In the genomic region with DNA sequence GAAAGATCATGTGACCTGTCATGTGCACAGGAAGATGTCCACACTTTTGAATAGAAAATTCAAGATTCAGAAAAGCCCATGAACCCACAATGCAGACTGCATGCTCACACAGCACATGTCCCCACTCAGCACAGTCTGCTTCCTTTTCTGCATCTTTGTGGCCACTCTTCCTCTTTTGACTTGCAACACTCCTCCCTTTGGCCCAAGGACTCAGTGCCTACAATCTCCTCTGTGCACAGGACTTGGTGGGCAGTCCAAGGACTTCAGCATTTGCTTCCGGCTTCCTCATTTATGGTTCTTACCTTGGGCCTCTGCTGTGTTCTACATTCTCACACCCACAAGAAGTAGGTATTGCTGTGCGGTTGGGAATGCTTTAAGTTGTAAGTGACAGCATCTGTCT, we compare ENCODE assay signal across 25 mouse cellular contexts. TPM values are rescaled to one million over a fixed set of nuclear protein-coding genes. Genes with fewer than 3 reads are reported as not detected.
DNase-seq lines count a peak whose midpoint lies in the region; ATAC-seq lines count a peak whose summit lies in the region.
"Had no signal": no experiment of that assay in that cellular context is flagged by ENCODE, and none has a peak within 500 bp of the region (broad histone marks: within the 10 kb centered on the region; RNA-seq: fewer than 3 reads in every experiment).

No protein-coding gene starts in this region.

- H3K4me2 ChIP-seq in intestine, embryonic 16.5 days (ENCODE audit: low read depth, low read length), result no peak overlapping the region
- H3K4me2 ChIP-seq: embryonic facial prominence, embryonic 13.5 days; forebrain, embryonic 12.5 days; hindbrain, embryonic 14.5 days had no signal

- WGBS in intestine, embryonic 16.5 days, result 69% methylated on average over 2 of the region's 2 CpGs

- ATAC-seq in common myeloid progenitor, adult 5-6 weeks (replicated peaks; ENCODE audit: low read depth, poor library complexity, severe bottlenecking), result peak; percentile 76
- ATAC-seq in intestine, embryonic 16.5 days, result peak; percentile 75
- ATAC-seq: activated CD4-positive, CD25-positive, alpha-beta regulatory T cell, adult 4 months; forebrain, embryonic 16.5 days; Patski had no signal

- no peaks in the 10 kb centered on the region for H3K4me1 ChIP-seq in intestine, embryonic 16.5 days (ENCODE audit: control insufficient read depth, insufficient read depth, low read length)
- peaks cover 74% of the 10 kb centered on the region for H3K4me1 ChIP-seq in megakaryocyte, embryonic 14.5 days
- H3K4me1 ChIP-seq: embryonic facial prominence, embryonic 13.5 days; heart, embryonic 10.5 days had no signal

- peak overlapping the region; percentile 58 for H3K27ac ChIP-seq in intestine, embryonic 16.5 days (ENCODE audit: low read length)
- H3K27ac ChIP-seq: embryonic facial prominence, embryonic 13.5 days; forebrain, embryonic 12.5 days; heart, embryonic 10.5 days; hindbrain, embryonic 10.5 days; hindbrain, embryonic 14.5 days had no signal

- H3K27me3 ChIP-seq in intestine, embryonic 16.5 days (replicated peaks; ENCODE audit: control insufficient read depth, insufficient read depth, low read length), result no peaks in the 10 kb centered on the region
- no peaks in the 10 kb centered on the region for H3K27me3 ChIP-seq in megakaryocyte, embryonic 14.5 days (replicated peaks)
- H3K27me3 ChIP-seq: CH12.LX; embryonic facial prominence, embryonic 13.5 days; Patski had no signal

- peak; percentile 89 for DNase-seq in 416B (ENCODE audit: low read depth)
- no peak for DNase-seq in cerebellum, postnatal 14 days
- DNase-seq in thymus, postnatal 14 days, result no peak
- no peak for DNase-seq in layer of hippocampus, adult 8-10 months (ENCODE audit: low spot score in 2 of 2)
- no peak for DNase-seq in spleen, adult 18-20 months
- DNase-seq: adrenal gland, postnatal 14 days; cerebellum, adult 2 months; cerebellum, postnatal 10 days; gastrocnemius, postnatal 36 days; heart, postnatal 10 days had no signal

- H3K4me3 ChIP-seq in intestine, embryonic 16.5 days (ENCODE audit: low read length), result no peak overlapping the region
- peak overlapping the region; percentile 77 for H3K4me3 ChIP-seq in megakaryocyte, embryonic 14.5 days (replicated peaks)
- H3K4me3 ChIP-seq: embryonic facial prominence, embryonic 13.5 days; forebrain, embryonic 12.5 days; heart, embryonic 10.5 days; hindbrain, embryonic 10.5 days had no signal

- no peaks in the 10 kb centered on the region for H3K36me3 ChIP-seq in intestine, embryonic 16.5 days (ENCODE audit: control insufficient read depth, insufficient read depth, low read length)
- H3K36me3 ChIP-seq in megakaryocyte, embryonic 14.5 days (replicated peaks; ENCODE audit: low read length), result peaks cover 39% of the 10 kb centered on the region
- H3K36me3 ChIP-seq: embryonic facial prominence, embryonic 13.5 days; heart, embryonic 10.5 days had no signal

- no peak overlapping the region for H3K9ac ChIP-seq in intestine, embryonic 16.5 days (ENCODE audit: low read depth, low read length)
- H3K9ac ChIP-seq: embryonic facial prominence, embryonic 13.5 days; forebrain, embryonic 12.5 days; hindbrain, embryonic 14.5 days had no signal

- peaks cover 3% of the 10 kb centered on the region; the same call in 1 of the 2 replicates for H3K9me3 ChIP-seq in intestine, embryonic 16.5 days (ENCODE audit: control insufficient read depth, low read length)
- peaks cover 14% of the 10 kb centered on the region for H3K9me3 ChIP-seq in megakaryocyte, embryonic 14.5 days
- H3K9me3 ChIP-seq: heart, embryonic 10.5 days had no signal

RNA-seq across cellular contexts. Expression of gene Gbx2, which starts 28.7 kb away (rescaled TPM):
- total RNA-seq in common myeloid progenitor, adult 5-6 weeks (2017), result 4.7 and 8.2 TPM in 2 replicates
- 0.07 and 0.09 TPM in 2 replicates for polyA plus RNA-seq in intestine, embryonic 16.5 days (2015; fragmentation: Nextera tagmentation; extraction: Ambion mirVana)
- polyA plus RNA-seq in megakaryocyte, embryonic 14.5 days (2012; ENCODE audit: insufficient read depth, low replicate concordance), result 68.4 and 75.9 TPM in 2 replicates
- under 1 TPM in 1 of 4 experiments, not detected in 3; 0.20 TPM for total RNA-seq in layer of hippocampus, adult 8-10 months (2022)
- total RNA-seq: adrenal gland, adult 18-20 months; adrenal gland, postnatal 14 days; CH12.LX; heart, adult 18-20 months; heart, postnatal 10 days had no signal
- polyA plus RNA-seq: activated CD4-positive, CD25-positive, alpha-beta regulatory T cell, adult 4 months; frontal cortex, adult 2 months had no signal
